Mouse (Mus musculus) bone marrow macrophage, adult 2 months (primary cell): ENCODE results near the gene Hmga1b.

ENCODE experiments used
- CTCF ChIP-seq: IDR thresholded peaks from 2 replicates; pipeline ENCODE4 v1.5.1; 2012; ENCODE audit warnings: low read depth, mild to moderate bottlenecking, low read length, moderate library complexity
- POLR2A ChIP-seq: IDR thresholded peaks from 2 replicates; pipeline ENCODE4 v1.6.1; 2012; ENCODE audit warnings: mild to moderate bottlenecking, low read depth, low read length, borderline replicate concordance

DNA sequence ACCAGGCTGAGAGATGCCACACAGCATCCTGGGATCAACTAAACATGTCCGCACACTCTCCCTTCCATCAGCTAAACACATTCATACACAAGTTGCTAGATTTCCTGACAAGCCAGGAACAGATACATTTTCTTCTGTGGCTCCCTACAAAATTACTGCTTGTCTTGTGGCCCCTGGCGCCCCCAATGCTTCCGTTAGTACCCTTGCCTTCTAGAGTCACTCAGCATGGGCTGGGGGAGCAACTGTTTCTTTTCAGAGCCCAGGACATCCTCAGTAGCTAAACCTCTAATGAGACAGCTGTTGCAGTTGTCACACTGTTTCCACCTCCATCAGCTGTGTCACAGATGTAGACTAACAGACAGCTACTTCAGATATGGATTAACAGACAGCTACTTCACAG, 10.2 kb downstream of the Hmga1b start:
- no peak for TF ChIP-seq CTCF
- TF ChIP-seq POLR2A = no peak
